ENCODE assay signal across 10 mouse cellular contexts in the genomic region with DNA sequence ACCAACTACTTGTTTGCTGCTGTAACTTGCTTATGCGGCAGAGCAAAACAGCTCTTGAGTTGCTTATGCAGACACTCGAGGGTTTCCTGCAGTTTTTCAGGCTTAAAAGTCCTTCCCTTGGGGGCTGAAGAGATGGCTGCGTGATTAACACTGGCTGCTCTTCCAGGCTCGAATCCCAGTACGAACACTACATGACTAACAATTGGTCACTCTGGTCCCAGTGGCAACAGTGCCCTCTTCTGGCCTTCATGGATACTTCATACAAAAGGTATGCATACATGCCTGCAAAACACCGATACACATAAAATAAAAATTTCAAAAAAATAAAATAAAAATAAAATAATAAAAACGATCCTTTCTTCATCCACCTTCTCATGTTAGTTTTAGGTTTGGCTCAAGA. TPM values are rescaled to one million over a fixed set of nuclear protein-coding genes. Genes with fewer than 3 reads are reported as not detected.
A peak's percentile ranks its signal among the peaks of the same experiment; 100 is the strongest.
DNase-seq lines count a peak whose midpoint lies in the region; ATAC-seq and TF ChIP-seq lines count a peak whose summit lies in the region.
"Had no signal": no experiment of that assay in that cellular context is flagged by ENCODE, and none has a peak within 500 bp of the region (broad histone marks: within the 10 kb centered on the region; RNA-seq: fewer than 3 reads in every experiment).

No protein-coding gene starts in this region.

- WGBS in midbrain, embryonic 15.5 days: 37% methylated on average over 7 of the region's 7 CpGs

- peak; percentile 21; the same call in 1 of the 2 replicates for TF ChIP-seq CTCF in testis, adult 2 months (IDR thresholded peaks at IDR 0.05; ENCODE audit: control insufficient read depth, insufficient read depth, insufficient replicate concordance, low read depth, low read length)

- peak; percentile 25 for DNase-seq in heart, adult 8-10 months (ENCODE audit: low spot score)
- no peak for DNase-seq in heart, postnatal 36 days
- DNase-seq in testis, postnatal 14 days (ENCODE audit: low spot score): no peak
- DNase-seq in cerebellum, postnatal 36 days: peak; percentile 46 to 74
- DNase-seq in mesoderm, embryonic 11.5 days (ENCODE audit: low read depth, low spot score): peak; percentile 41
- no peak for DNase-seq in frontal cortex, postnatal 36 days (ENCODE audit: low spot score in 2 of 2)

- no peak for ATAC-seq in midbrain, embryonic 15.5 days (replicated peaks)

- no peaks in the 10 kb centered on the region for H3K9me3 ChIP-seq in midbrain, embryonic 15.5 days
- H3K9me3 ChIP-seq: limb, embryonic 12.5 days had no signal

- no peaks in the 10 kb centered on the region for H3K27me3 ChIP-seq in testis, adult 2 months (ENCODE audit: control insufficient read depth, insufficient read depth, low read length)
- H3K27me3 ChIP-seq in midbrain, embryonic 15.5 days (replicated peaks): no peaks in the 10 kb centered on the region
- H3K27me3 ChIP-seq: limb, embryonic 12.5 days had no signal

- no peak overlapping the region for H3K27ac ChIP-seq in testis, adult 2 months (ENCODE audit: control insufficient read depth, insufficient read depth, low read depth, low read length)
- H3K27ac ChIP-seq in midbrain, embryonic 15.5 days: no peak overlapping the region
- H3K27ac ChIP-seq: limb, embryonic 12.5 days had no signal

- no peak for TF ChIP-seq POLR2A in testis, adult 2 months (IDR thresholded peaks at IDR 0.05; ENCODE audit: control insufficient read depth, low read depth, low read length)

- peaks cover 3% of the 10 kb centered on the region; the same call in 1 of the 2 replicates for H3K4me1 ChIP-seq in testis, adult 2 months (ENCODE audit: control insufficient read depth, insufficient read depth, low read length)
- H3K4me1 ChIP-seq in midbrain, embryonic 15.5 days: peaks cover 15% of the 10 kb centered on the region

- H3K4me2 ChIP-seq in midbrain, embryonic 15.5 days: no peak overlapping the region
- H3K4me2 ChIP-seq: limb, embryonic 12.5 days had no signal

- H3K36me3 ChIP-seq in testis, adult 2 months (ENCODE audit: control insufficient read depth, insufficient read depth, low read length): no peaks in the 10 kb centered on the region; the same call in 1 of the 2 replicates
- H3K36me3 ChIP-seq in midbrain, embryonic 15.5 days (replicated peaks): no peaks in the 10 kb centered on the region
- H3K36me3 ChIP-seq: limb, embryonic 12.5 days had no signal

- intact Hi-C loops in heart, postnatal 36 days (cut with DNase I): no loop called here

- no peak overlapping the region for H3K9ac ChIP-seq in midbrain, embryonic 15.5 days
- H3K9ac ChIP-seq: limb, embryonic 12.5 days had no signal

- H3K4me3 ChIP-seq in testis, adult 2 months (ENCODE audit: control insufficient read depth, low read depth, low read length): no peak overlapping the region
- no peak overlapping the region for H3K4me3 ChIP-seq in midbrain, embryonic 15.5 days
- H3K4me3 ChIP-seq: limb, embryonic 12.5 days had no signal

RNA-seq across cellular contexts. Expression of a gene that starts 3.7 kb away (rescaled TPM):
- 10 to 100 TPM; 19.9 to 28.2 (median 22.5) TPM for total RNA-seq in heart, adult 8-10 months (2022)
- total RNA-seq in heart, postnatal 36 days (2021): 10 to 100 TPM; 21.9 to 23.2 TPM
- polyA plus RNA-seq in testis, adult 2 months (2012; rRNA removed): 25.4 and 29.3 TPM in 2 replicates
- polyA plus RNA-seq in midbrain, embryonic 15.5 days (2015; fragmentation: Nextera tagmentation; extraction: Ambion mirVana): 44.3 and 50.3 TPM in 2 replicates

RNA-seq across cellular contexts. Expression of a gene that starts 9.5 kb away (rescaled TPM):
- total RNA-seq in heart, adult 8-10 months (2022): under 1 TPM in 2 of 4 experiments, not detected in 2; 0.09 to 0.11 TPM
- not detected for total RNA-seq in heart, postnatal 36 days (2021)
- 0.38 and 0.75 TPM in 2 replicates for polyA plus RNA-seq in testis, adult 2 months (2012; rRNA removed)
- polyA plus RNA-seq in midbrain, embryonic 15.5 days (2015; fragmentation: Nextera tagmentation; extraction: Ambion mirVana): 49.1 and 51.5 TPM in 2 replicates
- total RNA-seq: common myeloid progenitor, adult 5-6 weeks had no signal

RNA-seq across cellular contexts. Expression of a gene that starts 27.7 kb away (rescaled TPM):
- 1 to 10 TPM; 3.8 to 5.2 (median 5.1) TPM for total RNA-seq in heart, adult 8-10 months (2022)
- 1 to 10 TPM; 3.4 to 3.7 TPM for total RNA-seq in heart, postnatal 36 days (2021)
- 4.0 and 5.0 TPM in 2 replicates for polyA plus RNA-seq in testis, adult 2 months (2012; rRNA removed)
- polyA plus RNA-seq in midbrain, embryonic 15.5 days (2015; fragmentation: Nextera tagmentation; extraction: Ambion mirVana): 23.8 and 25.8 TPM in 2 replicates

RNA-seq across cellular contexts. Expression of a gene that starts 37.0 kb away (rescaled TPM):
- total RNA-seq in heart, adult 8-10 months (2022): 10 to 100 TPM in 1 of 4 experiments, 1 to 10 TPM in 3; 8.9 to 10.7 (median 9.5) TPM
- total RNA-seq in heart, postnatal 36 days (2021): 1 to 10 TPM; 6.7 to 8.6 TPM
- 1.7 and 2.2 TPM in 2 replicates for polyA plus RNA-seq in testis, adult 2 months (2012; rRNA removed)
- 5.6 and 5.9 TPM in 2 replicates for polyA plus RNA-seq in midbrain, embryonic 15.5 days (2015; fragmentation: Nextera tagmentation; extraction: Ambion mirVana)

RNA-seq across cellular contexts. Expression of a gene that starts 38.7 kb away (rescaled TPM):
- not detected for total RNA-seq in heart, adult 8-10 months (2022)
- not detected for total RNA-seq in heart, postnatal 36 days (2021)
- 3.5 and 4.3 TPM in 2 replicates for polyA plus RNA-seq in testis, adult 2 months (2012; rRNA removed)
- 0.14 and 0.23 TPM in 2 replicates for polyA plus RNA-seq in midbrain, embryonic 15.5 days (2015; fragmentation: Nextera tagmentation; extraction: Ambion mirVana)
- total RNA-seq: common myeloid progenitor, adult 5-6 weeks had no signal
- polyA plus RNA-seq: limb, embryonic 12.5 days had no signal

Comparison
In these comparisons a context has a peak if more than half of its experiments do, and no peak if none do; other contexts are left out.
1. DNase-seq: peak in heart, adult 8-10 months (single experiment), cerebellum, postnatal 36 days (2 of 2) and mesoderm, embryonic 11.5 days (single experiment); none in heart, postnatal 36 days (0 of 2), testis, postnatal 14 days (single experiment) and frontal cortex, postnatal 36 days (0 of 2).